Mouse (Mus musculus): ENCODE results near the gene Rgl1. TPM values are rescaled to one million over a fixed set of nuclear protein-coding genes. Genes with fewer than 3 reads are reported as not detected.

Rgl1 gene
- polyA plus RNA-seq, 1 experiment: 11.9 TPM

- Histone ChIP-seq H3K4me1 (ENCODE audit: control insufficient read depth, insufficient read depth, low read length) (peaks cover 31% of the 10 kb centered on the region), H3K4me3 (ENCODE audit: insufficient read depth, low read length) (no peak overlapping the region), H3K27ac (ENCODE audit: insufficient read depth, low read depth, low read length) (no peak overlapping the region)
- TF ChIP-seq CTCF (IDR thresholded peaks at IDR 0.05; ENCODE audit: low read depth, low read length): no peak
- no peak for TF ChIP-seq POLR2A (IDR thresholded peaks at IDR 0.05; ENCODE audit: borderline replicate concordance, low read depth, low read length)
Measured at GRCm38 (mm10) chr1:152681116-152681515, 85.0 kb downstream of the Rgl1 start.

DNA sequence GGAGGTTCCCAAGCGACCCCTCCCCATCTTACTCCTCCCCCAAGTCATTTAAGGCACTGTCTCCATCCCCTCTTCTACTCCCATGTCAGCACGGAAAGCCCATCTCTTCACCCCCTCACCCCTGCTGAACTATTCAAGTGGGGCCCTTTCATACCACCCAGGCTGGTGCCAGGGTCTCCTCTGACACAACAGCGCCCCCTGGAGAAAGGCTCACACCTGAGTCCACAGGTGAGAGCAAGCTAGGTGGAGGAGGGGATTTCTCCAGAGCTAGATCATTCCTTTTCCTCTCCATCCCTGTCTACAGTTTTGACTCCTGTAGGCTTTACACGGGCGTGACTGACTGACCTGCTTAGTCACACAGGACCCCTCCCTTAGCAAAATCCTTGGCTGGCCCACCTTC lies 87.7 kb downstream of the Rgl1 start:
- TF ChIP-seq CTCF (IDR thresholded peaks at IDR 0.05; ENCODE audit: low read depth, low read length) (no peak), POLR2A (IDR thresholded peaks at IDR 0.05; ENCODE audit: borderline replicate concordance, low read depth, low read length) (no peak)
- Histone ChIP-seq H3K4me1 (ENCODE audit: control insufficient read depth, insufficient read depth, low read length) (peaks cover 20% of the 10 kb centered on the region), H3K27ac (ENCODE audit: insufficient read depth, low read depth, low read length) (no peak overlapping the region), H3K4me3 (ENCODE audit: insufficient read depth, low read length) (no peak overlapping the region)

GRCm38 (mm10) chr1:152677482-152678211 lies 88.5 kb downstream of the Rgl1 start:
- TF ChIP-seq CTCF (IDR thresholded peaks at IDR 0.05; ENCODE audit: low read depth, low read length) (no peak), POLR2A (IDR thresholded peaks at IDR 0.05; ENCODE audit: borderline replicate concordance, low read depth, low read length) (no peak)
- H3K4me1 ChIP-seq (ENCODE audit: control insufficient read depth, insufficient read depth, low read length): peaks cover 16% of the 10 kb centered on the region
- H3K27ac ChIP-seq (ENCODE audit: insufficient read depth, low read depth, low read length): no peak overlapping the region
- H3K4me3 ChIP-seq (ENCODE audit: insufficient read depth, low read length): no peak overlapping the region

DNA sequence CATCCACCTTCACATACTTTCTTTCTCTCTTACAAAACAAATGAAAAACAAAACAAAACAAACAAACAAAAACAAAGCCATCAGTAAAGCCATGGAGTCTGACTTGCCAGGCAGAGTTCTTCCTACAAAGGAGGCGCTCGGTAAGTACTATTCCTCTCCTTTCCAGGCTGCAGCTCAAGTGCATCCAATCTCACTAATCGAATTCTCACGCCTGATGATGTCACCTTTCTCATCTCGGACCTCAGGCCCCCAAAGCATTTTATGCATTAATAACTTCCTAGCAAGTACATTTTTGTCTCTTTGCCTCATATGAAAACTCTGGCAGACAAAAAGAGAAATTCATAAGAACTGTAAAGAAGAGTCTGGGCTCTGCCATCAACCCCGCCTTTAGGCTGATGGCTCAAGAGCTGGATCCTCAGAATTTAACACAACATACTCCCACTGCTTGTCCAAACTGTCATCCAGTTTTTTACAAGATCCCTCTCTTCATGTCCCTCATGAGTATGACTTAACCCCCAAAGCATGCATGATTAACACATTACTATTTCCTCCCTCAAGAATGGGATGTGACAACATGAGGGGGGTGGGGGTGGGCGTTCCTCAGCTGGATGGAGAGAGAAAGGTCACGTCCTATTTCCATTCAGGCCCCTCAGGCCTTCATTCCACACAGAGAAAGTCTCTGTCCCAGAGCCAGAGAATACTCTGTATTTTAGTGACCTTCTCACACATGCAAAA lies 96.5 kb downstream of the Rgl1 start:
- Histone ChIP-seq H3K4me3 (ENCODE audit: insufficient read depth, low read length) (no peak overlapping the region), H3K27ac (ENCODE audit: insufficient read depth, low read depth, low read length) (no peak overlapping the region), H3K4me1 (ENCODE audit: control insufficient read depth, insufficient read depth, low read length) (peaks cover 12% of the 10 kb centered on the region)
- TF ChIP-seq POLR2A (IDR thresholded peaks at IDR 0.05; ENCODE audit: borderline replicate concordance, low read depth, low read length): no peak
- TF ChIP-seq CTCF (IDR thresholded peaks at IDR 0.05; ENCODE audit: low read depth, low read length): no peak

GRCm38 (mm10) chr1:152660436-152660835 lies 105.7 kb downstream of the Rgl1 start:
- TF ChIP-seq CTCF (IDR thresholded peaks at IDR 0.05; ENCODE audit: low read depth, low read length) (no peak), POLR2A (IDR thresholded peaks at IDR 0.05; ENCODE audit: borderline replicate concordance, low read depth, low read length) (no peak)

GRCm38 (mm10) chr1:152659961-152660360 lies 106.2 kb downstream of the Rgl1 start:
- Histone ChIP-seq H3K4me3 (ENCODE audit: insufficient read depth, low read length) (no peak overlapping the region), H3K4me1 (ENCODE audit: control insufficient read depth, insufficient read depth, low read length) (no peaks in the 10 kb centered on the region; the same call in 1 of the 2 replicates), H3K27ac (ENCODE audit: insufficient read depth, low read depth, low read length) (no peak overlapping the region)
- no peak for TF ChIP-seq CTCF (IDR thresholded peaks at IDR 0.05; ENCODE audit: low read depth, low read length)
- TF ChIP-seq POLR2A (IDR thresholded peaks at IDR 0.05; ENCODE audit: borderline replicate concordance, low read depth, low read length): no peak

More at GRCm38 (mm10) chr1:152660436-152660835, 105.7 kb downstream of the Rgl1 start:
- Histone ChIP-seq H3K4me1 (ENCODE audit: control insufficient read depth, insufficient read depth, low read length) (no peaks in the 10 kb centered on the region; the same call in 1 of the 2 replicates), H3K4me3 (ENCODE audit: insufficient read depth, low read length) (no peak overlapping the region), H3K27ac (ENCODE audit: insufficient read depth, low read depth, low read length) (no peak overlapping the region)

DNA sequence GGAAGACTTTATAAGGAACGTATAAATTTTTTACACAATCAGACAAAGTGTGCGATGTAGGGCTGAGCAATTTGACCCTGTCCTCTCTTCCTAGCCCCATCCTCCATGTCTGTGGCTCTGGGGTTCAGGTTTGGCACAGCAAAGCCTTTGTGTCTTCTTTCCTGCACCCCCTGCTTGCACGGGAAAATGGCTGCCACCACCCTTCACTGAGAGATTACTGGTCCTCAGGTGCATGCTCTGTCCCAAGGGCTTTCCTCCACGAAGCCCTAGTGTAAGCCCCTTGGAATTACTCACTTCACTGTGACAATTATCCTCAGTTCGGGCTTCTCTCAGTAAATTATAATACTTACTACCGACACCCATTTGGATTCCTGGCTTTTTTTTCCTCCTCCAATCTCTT lies 109.5 kb downstream of the Rgl1 start:
- no peak overlapping the region for H3K27ac ChIP-seq (ENCODE audit: insufficient read depth, low read depth, low read length)
- TF ChIP-seq POLR2A (IDR thresholded peaks at IDR 0.05; ENCODE audit: borderline replicate concordance, low read depth, low read length) (no peak), CTCF (IDR thresholded peaks at IDR 0.05; ENCODE audit: low read depth, low read length) (no peak)
- H3K4me1 ChIP-seq (ENCODE audit: control insufficient read depth, insufficient read depth, low read length): no peaks in the 10 kb centered on the region; the same call in 1 of the 2 replicates
- no peak overlapping the region for H3K4me3 ChIP-seq (ENCODE audit: insufficient read depth, low read length)

DNA sequence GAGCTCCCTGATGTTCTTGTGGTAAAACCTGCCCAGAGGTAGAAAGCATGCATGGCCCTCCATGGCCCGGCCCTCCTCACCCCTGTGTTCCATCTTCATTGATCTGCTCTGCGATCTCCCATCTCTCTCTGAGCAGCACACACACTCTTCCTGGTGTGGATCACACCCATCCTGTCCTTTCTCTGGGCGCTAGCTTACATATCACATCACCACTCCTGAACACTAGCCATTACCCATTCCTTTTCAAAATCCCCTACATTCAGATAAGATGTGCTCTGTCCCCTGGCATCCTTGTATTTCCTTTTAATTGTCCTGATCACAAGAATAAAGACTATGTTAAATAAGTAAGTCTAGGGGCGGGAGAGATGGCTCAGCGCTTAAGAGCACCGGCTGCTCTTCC lies 111.3 kb downstream of the Rgl1 start:
- Histone ChIP-seq H3K4me1 (ENCODE audit: control insufficient read depth, insufficient read depth, low read length) (no peaks in the 10 kb centered on the region), H3K4me3 (ENCODE audit: insufficient read depth, low read length) (no peak overlapping the region), H3K27ac (ENCODE audit: insufficient read depth, low read depth, low read length) (no peak overlapping the region)
- TF ChIP-seq CTCF (IDR thresholded peaks at IDR 0.05; ENCODE audit: low read depth, low read length): no peak
- TF ChIP-seq POLR2A (IDR thresholded peaks at IDR 0.05; ENCODE audit: borderline replicate concordance, low read depth, low read length): no peak

- TF ChIP-seq POLR2A (IDR thresholded peaks at IDR 0.05; ENCODE audit: borderline replicate concordance, low read depth, low read length): no peak
- no peak for TF ChIP-seq CTCF (IDR thresholded peaks at IDR 0.05; ENCODE audit: low read depth, low read length)
- no peaks in the 10 kb centered on the region for H3K4me1 ChIP-seq (ENCODE audit: control insufficient read depth, insufficient read depth, low read length)
- no peak overlapping the region for H3K4me3 ChIP-seq (ENCODE audit: insufficient read depth, low read length)
- no peak overlapping the region for H3K27ac ChIP-seq (ENCODE audit: insufficient read depth, low read depth, low read length)
Measured at GRCm38 (mm10) chr1:152651495-152651874, 114.7 kb downstream of the Rgl1 start.

Measured in bone marrow macrophage, adult 2 months (primary cell).